Comparison of ENCODE assay signal across 14 mouse cellular contexts in genomic region chr7:137306127-137306526, GRCm38 (mm10). TPM values are rescaled to one million over a fixed set of nuclear protein-coding genes. Genes with fewer than 3 reads are reported as not detected.
DNase-seq lines count a peak whose midpoint lies in the region; ATAC-seq lines count a peak whose summit lies in the region.
"Had no signal": no experiment of that assay in that cellular context is flagged by ENCODE, and none has a peak within 500 bp of the region (broad histone marks: within the 10 kb centered on the region; RNA-seq: fewer than 3 reads in every experiment).

No protein-coding gene starts in this region.

- no peak overlapping the region for H3K9ac ChIP-seq in limb, embryonic 11.5 days (ENCODE audit: low read length)

- no peaks in the 10 kb centered on the region for H3K9me3 ChIP-seq in limb, embryonic 11.5 days (ENCODE audit: control insufficient read depth, low read length)
- H3K9me3 ChIP-seq in limb, embryonic 10.5 days (replicated peaks), result no peaks in the 10 kb centered on the region
- no peaks in the 10 kb centered on the region for H3K9me3 ChIP-seq in midbrain, embryonic 10.5 days (replicated peaks)
- H3K9me3 ChIP-seq: megakaryocyte, embryonic 14.5 days had no signal

- H3K4me2 ChIP-seq in limb, embryonic 11.5 days (ENCODE audit: low read depth, severe bottlenecking), result peak overlapping the region; percentile 10; the same call in 1 of the 2 replicates

- no peaks in the 10 kb centered on the region for H3K36me3 ChIP-seq in limb, embryonic 11.5 days (ENCODE audit: control insufficient read depth, insufficient read depth, low read length)
- peaks cover 8% of the 10 kb centered on the region; the same call in 1 of the 2 replicates for H3K36me3 ChIP-seq in limb, embryonic 10.5 days
- H3K36me3 ChIP-seq in midbrain, embryonic 10.5 days, result peaks cover 5% of the 10 kb centered on the region; the same call in 1 of the 2 replicates

- peaks cover 58% of the 10 kb centered on the region for H3K4me1 ChIP-seq in limb, embryonic 11.5 days (ENCODE audit: control insufficient read depth, insufficient read depth, low read length)
- H3K4me1 ChIP-seq in limb, embryonic 10.5 days, result peaks cover 91% of the 10 kb centered on the region
- peaks cover 78% of the 10 kb centered on the region for H3K4me1 ChIP-seq in midbrain, embryonic 10.5 days

- 47% methylated on average over 9 of the region's 9 CpGs for WGBS in limb, embryonic 11.5 days
- 45% methylated on average over 9 of the region's 9 CpGs for WGBS in limb, embryonic 10.5 days
- 32% methylated on average over 9 of the region's 9 CpGs for WGBS in midbrain, embryonic 10.5 days

- intact Hi-C loops in gastrocnemius, postnatal 14 days (cut with DNase I; ENCODE audit: low total_unique reads), result no loop called here

- no peak for ATAC-seq in limb, embryonic 11.5 days (ENCODE audit: insufficient number of reproducible peaks, low FRiP score, low TSS enrichment, low read depth)
- ATAC-seq: forebrain, embryonic 14.5 days had no signal

- H3K27me3 ChIP-seq in limb, embryonic 11.5 days (ENCODE audit: control insufficient read depth, insufficient read depth, low read length), result peaks cover 10% of the 10 kb centered on the region
- H3K27me3 ChIP-seq in limb, embryonic 10.5 days (ENCODE audit: low read depth, poor library complexity, severe bottlenecking), result peaks cover 49% of the 10 kb centered on the region
- peaks cover 88% of the 10 kb centered on the region for H3K27me3 ChIP-seq in midbrain, embryonic 10.5 days (ENCODE audit: low read depth, poor library complexity, severe bottlenecking)

- H3K27ac ChIP-seq in limb, embryonic 11.5 days (replicated peaks; ENCODE audit: low read depth, low read length), result no peak overlapping the region
- no peak overlapping the region for H3K27ac ChIP-seq in limb, embryonic 10.5 days
- H3K27ac ChIP-seq in midbrain, embryonic 10.5 days (replicated peaks), result no peak overlapping the region
- H3K27ac ChIP-seq: left cerebral cortex, adult 2 months had no signal

- H3K4me3 ChIP-seq in limb, embryonic 11.5 days (ENCODE audit: low read depth, low read length), result no peak overlapping the region
- no peak overlapping the region for H3K4me3 ChIP-seq in limb, embryonic 10.5 days
- peak overlapping the region; percentile 38; the same call in 1 of the 2 replicates for H3K4me3 ChIP-seq in midbrain, embryonic 10.5 days
- H3K4me3 ChIP-seq: left cerebral cortex, adult 2 months; megakaryocyte, embryonic 14.5 days had no signal

- DNase-seq in limb, embryonic 11.5 days (ENCODE audit: low spot score), result no peak
- no peak for DNase-seq in limb, embryonic 10.5 days (ENCODE audit: low spot score)
- peak; percentile 43 for DNase-seq in gastrocnemius, postnatal 14 days
- DNase-seq in midbrain, embryonic 10.5 days (ENCODE audit: low spot score), result no peak
- DNase-seq in skeletal muscle tissue, adult 2 months (ENCODE audit: low read depth, low spot score), result peak; percentile 65
- no peak for DNase-seq in thymus, postnatal 14 days
- no peak for DNase-seq in testis, postnatal 10 days (ENCODE audit: low spot score)
- DNase-seq in heart, adult 18-20 months, result no peak
- DNase-seq: cerebellum, postnatal 25 days; lung, adult 18-20 months; thymus, adult 18-20 months had no signal

RNA-seq across cellular contexts. Expression of gene Ebf3, which starts 8.1 kb away (rescaled TPM):
- polyA plus RNA-seq in limb, embryonic 11.5 days (2014; fragmentation: Nextera tagmentation; extraction: Ambion mirVana), result 9.8 and 10.3 TPM in 2 replicates
- 3.1 and 6.3 TPM in 2 replicates for polyA plus RNA-seq in limb, embryonic 10.5 days (2016; fragmentation: Nextera tagmentation; extraction: Ambion mirVana)
- total RNA-seq in gastrocnemius, postnatal 14 days (2021), result 10 to 100 TPM in 1 of 2 experiments, 1 to 10 TPM in 1; 9.6 to 12.4 TPM
- polyA plus RNA-seq in midbrain, embryonic 10.5 days (2016; fragmentation: Nextera tagmentation; extraction: Ambion mirVana), result 3.2 and 5.4 TPM in 2 replicates
- 1 to 10 TPM; 4.7 to 5.5 TPM for total RNA-seq in heart, adult 18-20 months (2021)

Comparison
In these comparisons a context has a peak if more than half of its experiments do, and no peak if none do; other contexts are left out.
1. DNase-seq: peak in gastrocnemius, postnatal 14 days (single experiment) and skeletal muscle tissue, adult 2 months (single experiment); none in limb, embryonic 11.5 days (single experiment), limb, embryonic 10.5 days (single experiment), midbrain, embryonic 10.5 days (single experiment), thymus, postnatal 14 days (single experiment), testis, postnatal 10 days (single experiment) and heart, adult 18-20 months (0 of 2).